Mouse (Mus musculus) layer of hippocampus, adult 18-20 months (tissue): ENCODE data around the gene Gdpd1. TPM values are rescaled to one million over a fixed set of nuclear protein-coding genes. Genes with fewer than 3 reads are reported as not detected.
"Not testable (repeated sequence)": the region's sequence is repeated elsewhere in the genome, so short reads cannot be mapped to it uniquely, and the experiment has no call there.

Source experiments
- DNase-seq, 2 experiments: peaks; one replicate each; pipeline ENCODE4 v3.0.0; 2022; ENCODE audit warnings: low spot score in 2 of 2
- long read RNA-seq: library from polyadenylated mRNA; stranded (forward); transcript quantifications from one replicate; pipeline ENCODE4 v2.0.0, GENCODE M21; 2021
- total RNA-seq, 2 experiments: library from RNA; stranded (reverse); gene quantifications; 2 replicates each; pipeline ENCODE4 v1.2.3; 2021

The Gdpd1 gene
- total RNA-seq: 10 to 100 TPM; 44.0 to 47.0 TPM
- long read RNA-seq, transcript Gdpd1-201 (10 exons, 2,336 nt): major isoform, 92 of 102 reads
- long read RNA-seq, partial matches to known transcripts: 1 of 102 reads
- long read RNA-seq, other reads (novel, unspliced or antisense): 9 of 102 reads

DNA sequence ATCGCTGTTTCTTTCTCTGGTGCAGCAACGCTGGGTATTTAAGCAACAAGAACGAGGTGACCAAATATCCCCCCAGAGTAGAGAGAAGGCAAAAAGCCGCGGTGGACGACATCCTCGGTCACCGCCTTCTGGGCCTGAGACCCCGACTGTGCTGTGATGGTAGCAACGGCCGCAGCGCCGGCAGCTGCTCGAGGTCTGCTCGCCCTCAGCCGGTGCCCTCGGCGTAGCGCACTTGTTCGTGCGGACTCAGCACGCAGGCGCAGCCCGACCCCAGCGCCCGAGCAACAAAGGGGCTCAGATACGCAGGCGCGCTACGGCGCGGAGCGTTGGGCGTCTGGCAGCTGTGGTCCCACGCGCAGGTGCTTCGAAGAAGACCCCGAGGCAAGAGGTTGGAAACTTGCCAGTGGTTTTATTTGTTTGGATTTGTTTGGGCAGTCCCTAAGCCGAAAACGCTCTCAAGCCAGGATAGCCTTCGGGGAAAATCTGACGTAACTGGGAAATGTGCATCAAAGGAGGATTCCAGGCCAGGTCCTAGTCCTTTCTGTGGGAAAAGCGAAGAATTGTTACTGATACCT is at the start of gene Gdpd1:
Gene Gdpd1 (minus strand): TSS at position 197 of the 575 bp plus-strand sequence.
- DNase-seq: peak; percentile 82 to 92

DNA sequence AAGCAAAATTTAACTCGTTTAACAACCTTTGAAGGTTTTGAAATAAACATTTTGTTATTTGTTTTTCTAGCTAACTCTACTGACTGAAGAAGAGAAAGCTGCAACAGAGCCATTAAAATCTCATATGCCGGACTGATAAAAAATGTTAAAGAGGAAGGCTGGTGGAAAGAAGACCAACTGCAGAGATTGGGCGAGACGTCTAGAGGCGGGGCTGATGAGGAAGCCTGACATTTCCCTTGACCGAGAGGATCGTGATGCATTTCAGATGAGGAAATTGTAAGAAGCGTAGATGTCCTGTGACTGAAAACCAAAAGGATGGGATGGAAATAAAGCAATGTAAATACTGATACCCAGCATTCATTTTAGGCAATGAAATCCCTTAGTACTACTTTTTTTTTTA is 48.0 kb upstream of the Gdpd1 start:
- no peak for DNase-seq

- DNase-seq: no peak
Measured at GRCm38 (mm10) chr11:87110172-87110909, 36.5 kb upstream of the Gdpd1 start.

DNA sequence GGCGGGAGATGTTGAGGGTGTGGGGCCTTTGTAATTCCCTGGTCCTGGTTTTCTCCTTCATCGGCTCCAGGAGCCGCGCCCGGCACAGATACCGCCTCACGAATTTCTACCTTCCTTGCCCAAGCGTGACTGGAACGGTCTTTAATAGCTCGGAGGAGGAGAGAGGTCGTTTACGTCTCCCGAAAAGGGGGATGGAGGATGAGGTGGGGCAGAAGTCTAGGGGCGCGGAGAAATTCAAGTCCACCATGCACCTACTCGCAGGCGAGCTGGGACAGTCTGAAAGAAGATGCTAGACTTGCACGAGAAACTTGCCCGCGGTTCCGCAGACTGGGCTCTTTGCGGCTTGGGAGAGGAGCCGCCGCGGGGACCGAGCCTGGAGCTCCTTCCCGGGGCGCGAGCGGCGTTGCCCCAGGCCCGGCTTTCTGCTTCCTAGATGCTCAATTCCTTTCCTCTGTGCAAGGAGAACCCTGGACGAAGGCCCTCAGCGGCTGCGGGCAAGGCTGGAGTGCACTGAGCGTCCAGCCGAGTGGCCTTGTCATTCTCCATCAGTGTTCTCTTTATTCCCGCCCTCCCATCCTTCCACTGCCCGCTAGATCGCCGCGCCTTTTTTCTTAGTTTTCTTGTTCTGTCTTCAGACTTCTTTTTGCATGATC is 35.8 kb upstream of the Gdpd1 start:
- no peak for DNase-seq

DNA sequence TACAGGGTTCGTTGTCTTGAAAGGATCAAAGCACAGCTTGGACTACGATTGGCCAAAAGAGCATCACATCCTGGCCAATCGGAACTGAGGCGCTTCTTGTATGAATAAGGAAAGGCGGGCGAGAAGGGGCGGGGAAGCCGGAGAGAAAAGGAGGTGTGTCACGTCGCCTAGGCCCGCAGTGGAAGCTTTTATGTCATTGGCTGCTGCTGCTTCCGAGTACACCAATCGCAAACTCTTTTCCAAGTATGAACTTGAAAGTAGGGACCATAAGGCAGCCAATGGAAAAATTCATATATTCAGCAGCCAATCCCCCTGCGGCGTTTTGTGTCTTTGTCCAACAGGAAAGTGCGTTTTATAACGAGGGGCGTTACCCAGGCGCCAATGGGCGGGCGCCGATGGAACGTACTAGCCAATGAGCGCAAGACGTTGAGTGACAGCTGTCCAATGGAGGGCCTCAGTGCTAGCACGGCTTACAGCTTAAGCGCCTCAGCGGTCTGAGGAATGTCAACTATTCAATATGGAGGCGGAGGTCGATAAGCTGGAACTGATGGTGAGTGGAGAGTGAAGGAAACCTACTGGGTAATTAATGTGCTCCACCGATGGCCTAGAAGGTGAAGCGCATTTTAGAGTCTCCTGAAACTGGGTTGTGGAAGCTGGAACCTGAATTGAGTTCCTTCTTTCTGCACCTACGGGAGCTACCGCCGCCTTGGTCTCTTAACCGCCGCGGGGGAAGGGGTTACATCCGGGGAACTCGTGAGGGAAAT is 35.1 kb upstream of the Gdpd1 start, which contains the start of gene Ska2:
Gene Ska2 (plus strand): TSS at position 480 of the 764 bp plus-strand sequence.
- DNase-seq: peak; percentile 96 to 99

- DNase-seq: no peak
Measured at GRCm38 (mm10) chr11:87108409-87108754, 34.5 kb upstream of the Gdpd1 start, which contains the start of gene Prr11. Gene Prr11, minus strand, starts transcription at chr11:87108708.

- no peak for DNase-seq
Measured at GRCm38 (mm10) chr11:87087142-87087541, 13.3 kb upstream of the Gdpd1 start.

GRCm38 (mm10) chr11:87086290-87086984 is 12.6 kb upstream of the Gdpd1 start, which contains the start of gene Smg8:
Gene Smg8, minus strand, starts transcription at chr11:87086774.
- peak; percentile 76 to 84 for DNase-seq

GRCm38 (mm10) chr11:87085461-87085860 is 11.6 kb upstream of the Gdpd1 start:
- DNase-seq: no peak

- no peak for DNase-seq
Measured at GRCm38 (mm10) chr11:87083712-87084111, 9.8 kb upstream of the Gdpd1 start.

DNA sequence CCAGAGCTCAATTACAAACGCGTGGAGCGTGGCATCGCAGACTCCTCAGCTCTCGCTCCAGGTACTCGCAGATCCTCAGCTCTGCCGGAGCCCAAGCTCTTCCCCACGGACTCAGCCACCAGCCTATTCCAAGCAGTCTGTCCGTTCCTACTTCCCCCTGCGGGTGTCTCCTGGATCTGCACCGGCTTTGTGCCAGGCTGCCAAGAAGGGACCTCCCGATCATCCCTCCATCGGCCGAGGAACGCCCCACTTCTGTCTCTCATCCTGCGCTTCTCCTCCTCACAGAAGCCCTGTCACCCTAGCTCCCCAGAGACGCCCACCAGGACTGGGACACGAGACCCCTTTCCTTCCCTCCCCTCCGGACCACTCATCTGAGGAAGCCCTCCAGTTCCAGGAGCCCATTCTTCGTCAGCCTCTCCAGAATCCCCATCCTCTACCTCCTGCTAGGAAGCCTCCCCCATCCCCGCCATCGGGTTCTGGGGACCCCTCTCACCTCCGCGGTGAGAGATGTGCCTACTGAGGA is 458 bp downstream of the Gdpd1 start:
- peak; percentile 60 to 76 for DNase-seq

- no peak for DNase-seq
Measured at GRCm38 (mm10) chr11:87062087-87062486, 11.8 kb downstream of the Gdpd1 start.

DNA sequence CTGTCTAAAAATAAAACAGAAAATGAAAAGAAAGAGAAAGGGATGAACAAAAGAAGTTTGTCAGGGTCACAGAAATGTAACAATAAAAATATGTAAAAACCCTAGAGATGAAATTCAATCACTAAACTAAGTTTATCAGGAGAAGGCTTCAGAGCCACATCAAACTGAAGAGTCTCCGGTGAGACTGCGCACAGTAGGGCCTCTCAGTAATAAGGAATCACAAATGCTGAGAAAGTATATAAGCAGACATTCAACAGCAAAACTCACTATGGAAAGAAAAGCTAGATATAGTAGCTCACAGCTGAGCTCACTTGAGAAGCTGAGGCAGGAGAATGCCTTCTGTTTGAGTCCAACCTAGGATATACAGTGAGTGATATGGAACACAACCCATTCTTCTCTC is 13.5 kb downstream of the Gdpd1 start:
- DNase-seq: no peak

- DNase-seq: no peak
Measured at GRCm38 (mm10) chr11:87056286-87056685, 17.6 kb downstream of the Gdpd1 start.

- DNase-seq: not testable (repeated sequence)
Measured at GRCm38 (mm10) chr11:87048900-87049299, 25.0 kb downstream of the Gdpd1 start.

- no peak for DNase-seq
Measured at GRCm38 (mm10) chr11:87046968-87047367, 26.9 kb downstream of the Gdpd1 start.

GRCm38 (mm10) chr11:87043052-87043451 is 30.8 kb downstream of the Gdpd1 start:
- DNase-seq: no peak

DNA sequence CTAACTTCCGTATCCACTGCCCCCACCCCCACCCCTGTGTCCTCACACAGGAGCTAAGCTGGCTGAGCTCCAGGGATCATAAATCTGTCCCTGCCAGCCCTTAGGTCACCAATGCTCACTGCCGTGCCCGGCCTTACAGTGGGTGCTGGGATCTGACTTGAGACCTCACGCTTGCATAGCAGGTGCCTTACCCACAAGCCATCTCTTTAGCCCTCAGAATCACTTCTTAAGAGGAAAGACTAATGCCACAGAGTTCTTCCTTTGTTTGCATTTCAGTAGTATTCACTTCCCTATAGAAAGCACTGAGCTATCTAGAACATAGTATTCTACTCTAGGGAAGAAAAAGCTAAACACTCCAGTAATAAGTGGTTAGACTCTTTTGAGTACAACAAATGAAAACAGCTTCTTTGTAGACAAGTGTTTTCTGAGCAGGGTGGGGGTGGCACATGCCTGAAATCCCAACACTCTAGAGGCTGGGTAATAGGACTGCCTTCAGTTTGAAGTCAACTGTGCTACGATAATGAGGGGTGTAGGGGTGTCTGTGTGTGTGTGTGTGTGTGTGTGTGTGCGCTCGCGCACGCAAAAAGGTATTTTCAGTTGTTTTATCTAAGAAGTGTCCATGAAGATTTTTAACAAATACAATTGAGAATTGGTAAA is 34.4 kb downstream of the Gdpd1 start:
- no peak for DNase-seq

GRCm38 (mm10) chr11:87036180-87036579 is 37.7 kb downstream of the Gdpd1 start:
- DNase-seq: no peak

DNA sequence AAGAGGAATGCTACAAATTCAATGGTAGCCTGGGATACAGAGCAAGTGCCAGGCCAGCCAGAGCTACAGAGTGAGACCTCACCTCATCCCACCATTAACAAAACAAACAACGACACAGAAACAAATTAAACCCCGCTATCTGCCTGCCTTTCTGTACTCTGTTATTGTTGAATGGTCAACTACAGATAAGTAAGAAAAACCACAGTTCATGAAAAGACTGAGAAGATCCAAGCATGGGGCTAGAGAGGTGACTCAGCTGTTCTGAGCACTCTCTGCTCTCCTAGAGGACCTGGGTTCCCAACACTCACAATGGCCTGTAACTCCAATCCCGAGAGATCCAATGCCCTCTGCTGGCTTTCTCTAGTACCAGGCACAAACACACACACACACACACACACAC is 45.6 kb downstream of the Gdpd1 start:
- no peak for DNase-seq
